ENCODE assay signal across 8 mouse cellular contexts in the genomic region with DNA sequence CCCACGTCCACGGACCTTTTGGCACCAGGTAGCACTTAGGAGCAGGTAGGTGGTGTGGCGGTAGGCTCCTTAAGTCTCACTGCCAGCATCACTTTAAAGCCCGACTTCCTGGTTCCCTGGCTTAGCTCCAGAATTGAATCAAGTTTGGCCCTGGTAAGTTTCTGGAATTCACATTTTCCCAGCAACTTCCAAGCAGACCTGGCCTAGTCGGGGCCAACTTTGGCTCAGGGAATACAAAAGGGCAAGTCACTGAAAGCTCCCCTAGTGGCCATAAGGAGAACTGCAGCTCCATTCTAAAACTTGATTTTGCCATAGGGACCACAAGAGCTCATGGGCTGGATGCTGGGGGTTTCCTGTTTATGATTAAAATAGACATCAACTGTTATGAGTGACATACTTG.
DNase-seq lines count a peak whose midpoint lies in the region; ATAC-seq and TF ChIP-seq lines count a peak whose summit lies in the region.

No protein-coding gene starts in this region.

- no peaks in the 10 kb centered on the region for H3K9me3 ChIP-seq in liver, embryonic 14.5 days (ENCODE audit: control insufficient read depth, low read length)

- no peaks in the 10 kb centered on the region; the same call in 1 of the 2 replicates for H3K27me3 ChIP-seq in liver, embryonic 14.5 days (ENCODE audit: control insufficient read depth, insufficient read depth, low read length)

- H3K4me3 ChIP-seq in liver, embryonic 14.5 days (ENCODE audit: insufficient read depth in 1 of 2, low read depth in 2 of 2, low read length in 2 of 2), result no peak overlapping the region
- H3K4me3 ChIP-seq in olfactory bulb, adult 2 months (ENCODE audit: insufficient read depth, low read depth, low read length), result no peak overlapping the region

- no peak for ATAC-seq in liver, embryonic 14.5 days (ENCODE audit: insufficient read depth)
- no peak for ATAC-seq in inflammation-experienced regulatory T-cells, adult 6 months

- peak; percentile 81 for TF ChIP-seq CTCF in liver, embryonic 14.5 days (IDR thresholded peaks at IDR 0.05; ENCODE audit: low read depth)
- TF ChIP-seq CTCF in olfactory bulb, adult 2 months (IDR thresholded peaks at IDR 0.05; ENCODE audit: insufficient read depth, low read depth, low read length), result peak; percentile 64; the same call in 1 of the 2 replicates

- TF ChIP-seq EP300 in liver, embryonic 14.5 days (IDR thresholded peaks at IDR 0.05; ENCODE audit: low read depth), result no peak

- no peak overlapping the region for H3K27ac ChIP-seq in liver, embryonic 14.5 days
- H3K27ac ChIP-seq in olfactory bulb, adult 2 months (ENCODE audit: insufficient read depth, low read depth, low read length), result no peak overlapping the region

- no peak overlapping the region for H3K4me2 ChIP-seq in liver, embryonic 14.5 days (ENCODE audit: low read depth)

- DNase-seq in cerebellum, adult 18-20 months, result peak; percentile 47 to 51
- DNase-seq in cerebellum, adult 8-10 months, result no peak
- no peak for DNase-seq in liver, embryonic 14.5 days (ENCODE audit: low read depth in 3 of 3, low spot score in 3 of 3)
- DNase-seq in liver, result no peak
- DNase-seq in embryo, embryonic 10 days (ENCODE audit: low spot score), result peak; percentile 61
- no peak for DNase-seq in heart, postnatal 25 days (ENCODE audit: low spot score)

- 64% methylated on average over 5 of the region's 5 CpGs for WGBS in liver, embryonic 14.5 days (ENCODE audit: insufficient replicate concordance)
- 60% methylated on average over 5 of the region's 5 CpGs for WGBS in olfactory bulb, adult 2 months

- intact Hi-C loops in heart, postnatal 25 days (cut with DNase I), result loop anchor here (10.0 kb wide), 1 partner anchor 226 kb away; no protein-coding TSS in a partner anchor

- TF ChIP-seq POLR2A in olfactory bulb, adult 2 months (IDR thresholded peaks at IDR 0.05; ENCODE audit: insufficient read depth, low read depth, low read length), result no peak

- H3K36me3 ChIP-seq in liver, embryonic 14.5 days (replicated peaks; ENCODE audit: control insufficient read depth, insufficient read depth, low read depth), result no peaks in the 10 kb centered on the region

- no peak overlapping the region for H3K9ac ChIP-seq in liver, embryonic 14.5 days (replicated peaks)

- H3K4me1 ChIP-seq in liver, embryonic 14.5 days (replicated peaks; ENCODE audit: control insufficient read depth in 2 of 2, insufficient read depth in 2 of 2, low read length in 1 of 2), result no peaks in the 10 kb centered on the region
- H3K4me1 ChIP-seq in olfactory bulb, adult 2 months (ENCODE audit: control insufficient read depth, insufficient read depth, low read length), result peaks cover 46% of the 10 kb centered on the region

Comparison
In these comparisons a context has a peak if more than half of its experiments do, and no peak if none do; other contexts are left out.
1. DNase-seq: peak in cerebellum, adult 18-20 months (2 of 2) and embryo, embryonic 10 days (single experiment); none in cerebellum, adult 8-10 months (single experiment), liver, embryonic 14.5 days (0 of 3), liver (single experiment) and heart, postnatal 25 days (single experiment).